Mouse (Mus musculus) CH12F3 (cell line): ENCODE measurements around the gene Asic2.

Experiments used
- in situ Hi-C: fragments of 300-500 bp; cut with MboI; formaldehyde crosslinking; loops from 2 replicates; pipeline ENCODE4 v1.14.3; 2020; ENCODE audit warnings: low sequenced_read_pairs

Asic2 gene

GRCm38 (mm10) chr11:80889336-80890063 is 1078.8 kb downstream of the Asic2 start:
- in situ Hi-C loops: no loop called here

DNA sequence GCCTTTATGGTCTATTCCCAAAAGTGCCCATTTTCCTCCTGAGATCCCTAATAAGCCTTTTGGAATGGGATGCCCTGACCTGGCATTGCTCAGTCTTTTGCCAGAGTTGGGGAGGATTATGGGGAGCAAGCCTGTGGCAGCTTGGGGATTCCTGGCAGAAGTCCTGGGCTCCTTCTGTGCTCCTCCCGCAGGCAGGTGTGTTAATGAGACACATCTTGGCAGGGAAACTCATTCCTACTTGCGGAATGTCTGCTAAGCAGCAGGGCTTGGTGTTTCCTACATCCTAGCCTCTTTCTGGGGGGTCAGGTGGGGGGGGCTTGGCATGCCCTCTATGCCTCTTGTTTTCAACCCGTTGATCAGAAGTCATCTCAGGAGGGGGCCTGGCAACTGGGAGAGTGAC is 1081.2 kb downstream of the Asic2 start:
- in situ Hi-C loops: no loop called here

DNA sequence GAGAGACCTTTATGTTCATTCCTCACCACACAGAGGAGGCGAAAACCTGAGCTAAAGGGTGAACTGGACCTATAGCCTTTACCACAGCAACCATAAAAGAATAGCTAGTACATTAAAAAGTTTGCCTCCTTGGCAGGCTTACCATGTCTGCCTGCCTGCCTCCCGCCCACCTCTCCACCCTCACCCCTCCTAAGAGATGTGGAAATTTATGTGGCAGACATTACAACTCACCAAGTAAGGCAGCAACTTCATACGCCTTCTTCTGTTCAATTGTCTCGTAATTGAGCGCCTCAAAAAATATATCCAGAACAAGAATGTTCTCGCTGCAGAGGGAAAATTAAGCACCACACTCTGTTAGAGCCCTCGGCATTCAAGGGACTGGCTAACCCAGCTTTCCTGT is 1081.9 kb downstream of the Asic2 start:
- in situ Hi-C loops: no loop called here

DNA sequence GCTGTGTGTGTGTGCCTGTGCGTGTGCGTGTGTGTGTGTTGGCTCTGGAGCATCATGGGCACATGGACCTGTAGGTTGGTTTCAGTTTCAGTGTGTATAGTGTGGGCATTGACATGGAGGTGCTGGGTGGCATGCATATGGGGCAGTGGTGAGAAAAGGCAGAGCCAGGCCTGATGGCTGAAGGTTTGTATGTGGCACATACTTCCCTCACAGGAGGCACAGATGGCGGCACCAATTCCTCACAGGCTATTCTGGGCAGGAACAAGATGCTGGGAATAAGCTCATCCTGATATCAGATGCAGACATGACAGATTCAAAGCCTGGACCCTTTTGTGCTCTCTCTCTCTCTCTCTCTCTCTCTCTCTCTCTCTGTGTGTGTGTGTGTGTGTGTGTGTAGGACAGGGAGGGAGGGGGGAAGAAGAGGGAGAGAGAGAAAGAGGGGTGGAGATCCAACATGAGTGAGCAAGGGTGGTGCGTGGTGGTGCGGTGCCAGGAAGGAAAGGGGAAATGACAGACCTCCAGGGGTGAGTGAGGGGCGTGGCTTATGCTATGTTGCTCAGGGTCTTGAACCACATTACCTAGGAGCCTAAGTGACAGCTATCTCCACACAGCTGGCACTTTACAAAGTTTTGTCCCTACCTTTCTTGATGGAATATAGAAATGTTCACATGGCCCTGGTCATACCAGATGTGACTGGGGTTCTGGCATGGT is 1083.6 kb downstream of the Asic2 start:
- in situ Hi-C loops: no loop called here

- in situ Hi-C loops: no loop called here
Observed at GRCm38 (mm10) chr11:80882229-80882810, 1085.9 kb downstream of the Asic2 start.

GRCm38 (mm10) chr11:80878026-80878425 is 1090.2 kb downstream of the Asic2 start:
- in situ Hi-C loops: no loop called here

DNA sequence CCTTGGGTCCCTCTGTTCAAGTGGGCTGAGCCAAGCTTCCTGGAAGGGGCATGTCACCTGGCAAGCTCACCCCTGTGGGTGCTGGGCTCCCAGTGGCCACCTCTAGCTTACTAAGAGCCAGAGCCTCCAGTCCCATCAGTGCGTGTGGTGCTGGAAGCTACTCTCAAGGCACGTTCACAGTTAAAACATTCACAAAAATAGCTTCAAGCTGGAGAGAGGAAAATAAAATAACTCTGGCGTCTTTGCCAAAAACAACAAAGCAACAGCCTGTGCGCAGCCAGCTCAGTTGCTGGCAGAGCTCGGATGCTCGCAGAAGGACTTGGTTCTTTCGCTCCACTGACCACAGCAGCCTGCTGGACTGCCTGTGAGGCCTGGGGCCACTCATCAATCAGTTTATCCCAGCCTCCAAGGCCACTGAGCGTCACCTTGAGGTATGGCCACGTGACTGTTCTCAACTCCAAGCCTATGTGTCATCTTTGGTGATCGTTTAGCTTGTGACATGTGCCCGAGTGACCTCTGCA is 1091.1 kb downstream of the Asic2 start:
- in situ Hi-C loops: no loop called here

DNA sequence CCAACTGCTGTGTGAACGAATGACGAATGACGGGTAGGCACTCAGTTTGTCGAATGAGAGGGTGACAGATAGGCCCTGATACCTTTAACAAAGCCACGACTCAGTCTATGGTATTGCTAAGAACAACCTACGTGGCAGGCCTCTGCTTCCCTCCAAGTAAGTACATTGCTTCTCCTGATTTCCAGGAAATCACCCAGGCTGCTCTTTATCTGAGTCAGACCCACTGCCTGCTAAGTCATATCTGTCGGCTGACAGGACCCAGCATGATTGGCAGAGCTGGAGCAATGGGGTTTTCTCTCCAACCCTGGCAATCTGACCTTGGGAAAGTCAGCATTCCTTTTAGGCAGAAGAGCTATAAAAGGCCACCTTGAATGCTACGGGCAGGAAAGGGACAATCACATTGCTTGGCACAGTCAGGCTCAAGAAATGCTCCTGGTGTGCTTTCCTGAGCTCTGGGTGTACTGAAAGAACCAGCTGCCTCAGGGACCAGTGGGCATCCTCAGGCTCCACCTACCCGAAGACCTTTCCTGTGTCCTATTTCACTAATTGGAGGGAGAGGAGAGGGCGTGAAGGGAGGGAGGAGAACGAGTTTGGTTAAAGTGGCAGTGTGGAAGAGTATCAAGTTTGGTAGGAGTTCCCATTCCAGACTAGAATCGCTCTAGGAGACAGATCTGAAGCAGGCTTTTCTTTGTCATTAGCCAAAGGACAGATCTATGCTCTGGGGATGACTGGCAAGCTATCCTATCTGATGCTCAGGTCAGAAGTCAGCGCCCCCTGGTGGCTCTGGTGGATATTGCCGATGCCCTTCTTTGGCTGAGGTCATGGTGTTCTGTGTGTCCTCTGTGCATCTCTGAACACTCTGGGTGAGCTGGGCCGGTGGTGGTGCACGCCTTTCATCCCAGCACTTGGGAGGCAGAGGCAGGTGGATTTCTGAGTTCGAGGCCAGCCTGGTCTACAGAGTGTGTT is 1095.5 kb downstream of the Asic2 start:
- in situ Hi-C loops: no loop called here

DNA sequence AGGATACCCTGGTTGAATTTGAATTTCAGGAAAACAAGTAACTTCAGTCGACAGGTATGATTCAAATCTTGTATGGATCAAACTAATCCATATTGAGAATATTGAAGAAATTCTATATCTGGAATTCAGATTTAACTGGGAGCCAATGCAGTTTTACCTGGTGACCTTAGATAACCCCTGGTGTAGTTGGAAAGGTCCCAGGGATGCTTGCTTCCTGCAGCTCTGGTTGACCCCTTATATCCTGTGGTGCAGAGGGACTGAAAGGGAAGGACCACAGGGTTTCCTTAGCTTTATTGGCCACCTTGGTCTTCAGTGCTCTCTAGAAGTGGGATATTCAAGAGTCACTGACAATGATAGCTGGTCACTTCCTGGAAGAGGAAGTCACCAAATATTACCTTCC is 1100.2 kb downstream of the Asic2 start:
- in situ Hi-C loops: no loop called here

- in situ Hi-C loops: no loop called here
Observed at GRCm38 (mm10) chr11:80862941-80863340, 1105.3 kb downstream of the Asic2 start.

- in situ Hi-C loops: no loop called here
Observed at GRCm38 (mm10) chr11:80858065-80858464, 1110.2 kb downstream of the Asic2 start, which contains the start of gene Spaca3. Spaca3 (plus strand) TSS chr11:80858365.

- in situ Hi-C loops: no loop called here
Observed at GRCm38 (mm10) chr11:80856827-80857226, 1111.4 kb downstream of the Asic2 start.

- in situ Hi-C loops: no loop called here
Observed at GRCm38 (mm10) chr11:80854908-80855307, 1113.3 kb downstream of the Asic2 start.

- in situ Hi-C loops: no loop called here
Observed at GRCm38 (mm10) chr11:80854430-80854829, 1113.8 kb downstream of the Asic2 start.

DNA sequence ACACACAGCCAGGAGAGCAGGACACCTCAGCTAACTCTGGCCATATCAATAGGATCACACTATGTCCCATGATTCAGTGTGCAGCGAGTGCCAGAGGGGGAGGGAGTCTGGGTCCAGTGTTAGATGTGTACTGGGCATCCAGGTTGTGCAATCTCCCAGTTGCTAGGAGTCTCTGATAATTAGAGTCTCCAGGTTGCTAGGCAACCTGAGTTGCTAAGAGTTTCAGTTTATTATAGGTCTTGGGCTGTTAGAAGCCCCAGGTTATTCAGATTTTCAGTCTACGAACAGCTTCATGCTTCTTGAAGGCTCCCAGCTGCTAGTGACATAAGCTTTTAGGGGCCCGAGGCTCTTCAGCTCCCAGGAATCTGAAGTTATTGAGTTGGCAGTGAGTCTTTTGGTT is 1115.2 kb downstream of the Asic2 start:
- in situ Hi-C loops: no loop called here

DNA sequence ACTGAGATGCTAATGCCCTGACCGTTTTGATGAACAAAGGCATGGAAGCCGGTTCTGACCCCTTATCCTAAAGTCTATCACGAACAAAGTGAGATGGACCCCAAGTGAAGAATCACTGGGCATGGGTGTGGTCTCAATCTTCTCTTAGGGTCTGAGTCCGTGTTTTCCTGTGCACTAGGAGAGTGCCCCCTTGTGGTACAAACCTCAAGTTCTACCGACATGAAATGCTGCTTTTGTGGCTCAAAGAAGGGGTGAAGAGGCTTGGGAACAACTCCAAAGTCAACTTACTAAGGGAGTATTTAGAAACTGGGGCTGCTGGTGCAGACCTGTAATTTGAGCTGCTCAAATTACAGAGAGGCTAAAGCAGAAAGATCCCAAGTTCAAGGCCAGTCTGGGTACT is 1116.4 kb downstream of the Asic2 start:
- in situ Hi-C loops: no loop called here

- in situ Hi-C loops: no loop called here
Observed at GRCm38 (mm10) chr11:80848131-80848530, 1120.1 kb downstream of the Asic2 start.

DNA sequence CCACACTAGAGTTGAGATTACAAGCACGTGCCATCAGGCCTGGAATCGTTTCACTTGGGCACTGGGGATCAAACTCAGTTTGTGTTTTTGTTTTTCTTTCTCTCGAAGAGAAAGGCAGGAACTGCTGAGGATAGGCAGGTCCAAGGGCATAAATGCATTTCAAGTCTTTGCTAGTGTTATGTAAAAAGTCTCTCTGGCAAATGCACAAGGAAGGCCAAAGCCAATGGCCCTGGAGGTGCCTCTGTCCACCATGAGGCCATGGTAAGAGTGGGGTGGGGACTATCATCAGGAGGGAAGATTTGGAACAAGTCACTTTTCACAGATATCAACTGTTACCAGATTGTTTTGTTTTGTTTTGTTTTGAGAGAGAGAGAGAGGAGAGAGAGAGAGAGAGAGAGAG is 1122.1 kb downstream of the Asic2 start:
- in situ Hi-C loops: no loop called here

GRCm38 (mm10) chr11:80845486-80845885 is 1122.8 kb downstream of the Asic2 start:
- in situ Hi-C loops: no loop called here

- in situ Hi-C loops: no loop called here
Observed at GRCm38 (mm10) chr11:80843435-80843834, 1124.8 kb downstream of the Asic2 start.

DNA sequence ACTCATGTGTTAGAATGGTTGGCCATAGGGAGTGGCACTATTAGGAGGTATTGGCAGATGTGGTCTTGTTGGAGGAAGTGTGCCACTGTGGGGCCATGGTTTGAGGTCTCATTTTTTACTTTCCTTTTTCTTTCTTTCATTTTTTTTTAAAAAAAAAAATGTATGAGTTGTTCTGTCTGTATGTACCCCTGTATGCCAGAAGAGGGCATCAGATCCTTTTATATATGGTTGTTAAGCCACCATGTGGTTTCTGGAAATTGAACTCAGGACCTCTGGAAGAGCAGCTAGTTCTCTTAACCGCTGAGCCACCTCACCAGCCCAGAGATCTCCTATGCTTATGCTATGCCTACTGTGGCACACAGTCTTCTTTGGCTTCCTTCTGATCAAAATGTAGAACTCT is 1129.5 kb downstream of the Asic2 start:
- in situ Hi-C loops: no loop called here
